Mouse (Mus musculus): ENCODE data around the gene Tmem178b.

- TF ChIP-seq POLR2A (IDR thresholded peaks at IDR 0.05; ENCODE audit: low read depth, low read length) (no peak), CTCF (IDR thresholded peaks at IDR 0.05; ENCODE audit: extremely low read depth, insufficient read depth, insufficient read length, insufficient replicate concordance) (no peak)
Measured at GRCm38 (mm10) chr6:40068467-40068866, 195.4 kb downstream of the Tmem178b start.
